Mouse (Mus musculus) heart, adult 2 months (tissue): ENCODE data around the gene Vps33a.

ENCODE experiments used
- CTCF ChIP-seq: fragments of 200-600 bp; IDR thresholded peaks from 2 replicates; pipeline ENCODE4 v1.8.1; 2022; ENCODE audit warnings: antibody characterized with exemption, mild to moderate bottlenecking, moderate library complexity
- POLR2A ChIP-seq: fragments of 200-500 bp; IDR thresholded peaks from 2 replicates; pipeline ENCODE4 v1.6.1; 2011; ENCODE audit warnings: mild to moderate bottlenecking, low read depth, low read length, control low read depth; ENCODE audit not compliant: insufficient read depth

- no peak for TF ChIP-seq CTCF
- TF ChIP-seq POLR2A, result no peak
Observed at GRCm38 (mm10) chr5:123556451-123556850, 16.4 kb downstream of the Vps33a start.
